8 mouse cellular contexts compared by ENCODE assay signal in the genomic region with DNA sequence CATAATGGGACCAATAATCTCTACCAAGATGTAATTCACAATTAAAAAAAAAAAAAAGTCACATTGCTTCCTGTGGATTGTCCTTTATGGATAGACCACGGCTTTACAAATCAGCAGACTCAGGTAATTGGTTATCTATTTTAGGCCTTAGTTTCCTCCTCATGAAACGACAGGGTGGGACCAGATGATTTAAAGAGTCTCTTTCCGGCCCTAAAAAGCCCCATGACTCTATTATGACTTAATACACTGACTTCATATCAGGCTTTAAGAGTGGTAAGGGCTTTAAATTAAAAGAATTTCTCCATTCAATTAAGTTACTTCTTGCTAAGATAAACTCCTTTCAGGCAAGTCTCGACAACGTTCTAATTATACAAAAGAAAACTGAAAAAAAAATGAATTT. TPM values are rescaled to one million over a fixed set of nuclear protein-coding genes. Genes with fewer than 3 reads are reported as not detected.
DNase-seq lines count a peak whose midpoint lies in the region; ATAC-seq and TF ChIP-seq lines count a peak whose summit lies in the region.

No protein-coding gene starts in this region.

- peak overlapping the region; percentile 98 for H3K9ac ChIP-seq in lung, embryonic 14.5 days
- peak overlapping the region; percentile 49; the same call in 1 of the 2 replicates for H3K9ac ChIP-seq in embryonic facial prominence, embryonic 13.5 days
- H3K9ac ChIP-seq in intestine, postnatal 0 days (ENCODE audit: low read depth, low read length) = peak overlapping the region; percentile 99
- H3K9ac ChIP-seq in neural tube, embryonic 14.5 days (replicated peaks; ENCODE audit: low read depth, low read length) = peak overlapping the region; percentile 96; the same call in 1 of the 2 replicates

- peak overlapping the region; percentile 87 for H3K4me3 ChIP-seq in lung, embryonic 14.5 days (ENCODE audit: low read depth, low read length)
- peak overlapping the region; percentile 83 for H3K4me3 ChIP-seq in embryonic facial prominence, embryonic 13.5 days
- H3K4me3 ChIP-seq in intestine, postnatal 0 days (ENCODE audit: low read depth, low read length) = peak overlapping the region; percentile 88
- H3K4me3 ChIP-seq in neural tube, embryonic 14.5 days (ENCODE audit: low read depth, low read length) = peak overlapping the region; percentile 93

- TF ChIP-seq CTCF in lung, embryonic 14.5 days (IDR thresholded peaks at IDR 0.05; ENCODE audit: low read depth) = no peak
- no peak for TF ChIP-seq CTCF in intestine, postnatal 0 days (IDR thresholded peaks at IDR 0.05; ENCODE audit: low read depth)

- no peak for DNase-seq in lung, embryonic 14.5 days
- DNase-seq in lung, postnatal 25 days (ENCODE audit: low spot score) = no peak
- no peak for DNase-seq in layer of hippocampus, adult 9-10 months (ENCODE audit: low spot score)
- no peak for DNase-seq in lung, postnatal 36 days

- ATAC-seq in lung, embryonic 14.5 days (ENCODE audit: insufficient read depth) = no peak
- ATAC-seq in embryonic facial prominence, embryonic 13.5 days (ENCODE audit: insufficient number of reproducible peaks, insufficient read depth, low FRiP score, low TSS enrichment, low read depth) = no peak
- no peak for ATAC-seq in intestine, postnatal 0 days
- ATAC-seq in neural tube, embryonic 14.5 days (ENCODE audit: low read depth) = no peak
- no peak for ATAC-seq in monocyte, adult 5-6 weeks (replicated peaks; ENCODE audit: insufficient number of reproducible peaks, low FRiP score, low TSS enrichment, poor library complexity, severe bottlenecking)

- peaks cover 9% of the 10 kb centered on the region for H3K4me1 ChIP-seq in lung, embryonic 14.5 days (ENCODE audit: insufficient read depth)
- H3K4me1 ChIP-seq in embryonic facial prominence, embryonic 13.5 days = peaks cover 18% of the 10 kb centered on the region
- H3K4me1 ChIP-seq in intestine, postnatal 0 days (replicated peaks; ENCODE audit: control insufficient read depth, insufficient read depth, low read length) = 0 out of 2 replicates have a peak, but pooled peaks cover 7% of the 10 kb centered on the region
- peaks cover 23% of the 10 kb centered on the region for H3K4me1 ChIP-seq in neural tube, embryonic 14.5 days (ENCODE audit: control insufficient read depth, insufficient read depth, low read length)

- no peaks in the 10 kb centered on the region for H3K27me3 ChIP-seq in lung, embryonic 14.5 days (ENCODE audit: insufficient read depth, low read length)
- H3K27me3 ChIP-seq in embryonic facial prominence, embryonic 13.5 days = no peaks in the 10 kb centered on the region
- H3K27me3 ChIP-seq in intestine, postnatal 0 days (replicated peaks; ENCODE audit: control insufficient read depth, insufficient read depth, low read length) = no peaks in the 10 kb centered on the region
- no peaks in the 10 kb centered on the region for H3K27me3 ChIP-seq in neural tube, embryonic 14.5 days (ENCODE audit: control insufficient read depth, insufficient read depth, low read length)

- no peaks in the 10 kb centered on the region for H3K9me3 ChIP-seq in lung, embryonic 14.5 days (ENCODE audit: low read depth, low read length)
- no peaks in the 10 kb centered on the region for H3K9me3 ChIP-seq in embryonic facial prominence, embryonic 13.5 days
- H3K9me3 ChIP-seq in intestine, postnatal 0 days (ENCODE audit: control insufficient read depth) = no peaks in the 10 kb centered on the region
- H3K9me3 ChIP-seq in neural tube, embryonic 14.5 days (ENCODE audit: control insufficient read depth, low read length) = no peaks in the 10 kb centered on the region

- 15% methylated on average over 5 of the region's 5 CpGs for WGBS in lung, embryonic 14.5 days
- WGBS in embryonic facial prominence, embryonic 13.5 days = 34% methylated on average over 5 of the region's 5 CpGs
- WGBS in intestine, postnatal 0 days = 4% methylated on average over 5 of the region's 5 CpGs
- 21% methylated on average over 5 of the region's 5 CpGs for WGBS in neural tube, embryonic 14.5 days

- H3K4me2 ChIP-seq in lung, embryonic 14.5 days = peak overlapping the region; percentile 67
- peak overlapping the region; percentile 64 for H3K4me2 ChIP-seq in embryonic facial prominence, embryonic 13.5 days
- peak overlapping the region; percentile 89 for H3K4me2 ChIP-seq in intestine, postnatal 0 days (replicated peaks; ENCODE audit: low read depth)
- H3K4me2 ChIP-seq in neural tube, embryonic 14.5 days (ENCODE audit: low read depth, low read length) = peak overlapping the region; percentile 73

- H3K27ac ChIP-seq in lung, embryonic 14.5 days (ENCODE audit: low read depth) = no peak overlapping the region
- H3K27ac ChIP-seq in embryonic facial prominence, embryonic 13.5 days = no peak overlapping the region
- H3K27ac ChIP-seq in intestine, postnatal 0 days (ENCODE audit: low read depth, low read length) = peak overlapping the region; percentile 100; the same call in 1 of the 2 replicates
- H3K27ac ChIP-seq in neural tube, embryonic 14.5 days (ENCODE audit: low read depth, low read length) = no peak overlapping the region

- H3K36me3 ChIP-seq in lung, embryonic 14.5 days (ENCODE audit: insufficient read depth) = no peaks in the 10 kb centered on the region
- no peaks in the 10 kb centered on the region for H3K36me3 ChIP-seq in embryonic facial prominence, embryonic 13.5 days
- H3K36me3 ChIP-seq in intestine, postnatal 0 days (ENCODE audit: control insufficient read depth, insufficient read depth) = no peaks in the 10 kb centered on the region
- H3K36me3 ChIP-seq in neural tube, embryonic 14.5 days (ENCODE audit: control insufficient read depth, insufficient read depth, low read length) = no peaks in the 10 kb centered on the region

RNA-seq across cellular contexts. Expression of gene Rap1b, which starts 1.6 kb away (rescaled TPM):
- 214 and 220 TPM in 2 replicates for polyA plus RNA-seq in lung, embryonic 14.5 days (2014; fragmentation: Nextera tagmentation; extraction: Ambion mirVana)
- 160 and 168 TPM in 2 replicates for polyA plus RNA-seq in embryonic facial prominence, embryonic 13.5 days (2015; fragmentation: Nextera tagmentation; extraction: Ambion mirVana)
- 132 and 134 TPM in 2 replicates for polyA plus RNA-seq in intestine, postnatal 0 days (2015; fragmentation: Nextera tagmentation; extraction: Ambion mirVana)
- 172 and 195 TPM in 2 replicates for polyA plus RNA-seq in neural tube, embryonic 14.5 days (2014; fragmentation: Nextera tagmentation; extraction: Ambion mirVana)
- total RNA-seq in monocyte, adult 5-6 weeks (2017) = 807 to 1,253 TPM (median 1,136 TPM) in 3 replicates

RNA-seq across cellular contexts. Expression of gene Nup107, which starts 51.8 kb away (rescaled TPM):
- 96.3 and 96.6 TPM in 2 replicates for polyA plus RNA-seq in lung, embryonic 14.5 days (2014; fragmentation: Nextera tagmentation; extraction: Ambion mirVana)
- polyA plus RNA-seq in embryonic facial prominence, embryonic 13.5 days (2015; fragmentation: Nextera tagmentation; extraction: Ambion mirVana) = 60.6 and 77.4 TPM in 2 replicates
- polyA plus RNA-seq in intestine, postnatal 0 days (2015; fragmentation: Nextera tagmentation; extraction: Ambion mirVana) = 13.5 and 16.2 TPM in 2 replicates
- 34.5 and 41.4 TPM in 2 replicates for polyA plus RNA-seq in neural tube, embryonic 14.5 days (2014; fragmentation: Nextera tagmentation; extraction: Ambion mirVana)
- total RNA-seq in monocyte, adult 5-6 weeks (2017) = 62.6 to 83.6 TPM (median 77.5 TPM) in 3 replicates

Comparison
In these comparisons a context has a peak if more than half of its experiments do, and no peak if none do; other contexts are left out.
1. H3K9ac ChIP-seq: peak in every context shown above with its lines; median percentile 99 in intestine, postnatal 0 days; 98 in lung, embryonic 14.5 days; 96 in neural tube, embryonic 14.5 days; 49 in embryonic facial prominence, embryonic 13.5 days.